Mouse (Mus musculus) gastrocnemius, adult 18-20 months (tissue): ENCODE data around the gene Ebpl. TPM values are rescaled to one million over a fixed set of nuclear protein-coding genes. Genes with fewer than 3 reads are reported as not detected.

Experiments used
- total RNA-seq, 2 experiments: library from RNA; stranded (reverse); gene quantifications; 2 replicates each; pipeline ENCODE4 v1.2.3; 2021

Gene Ebpl
- total RNA-seq, 2 experiments from 2014 or later: 1.1 to 1.3 TPM

Other genes starting within 250 kb of the Ebpl start
- 10 to 100 TPM; 12.7 to 15.3 TPM for gene Sacs, start 222.0 kb downstream of the Ebpl start, total RNA-seq
- gene Sgcg, start 101.9 kb downstream of the Ebpl start, total RNA-seq: 100 to 1,000 TPM; 119 to 130 TPM
- under 1 TPM; 0.16 to 0.24 TPM for gene Arl11, start 50.7 kb downstream of the Ebpl start, total RNA-seq
- gene Kpna3, start 79.4 kb upstream of the Ebpl start, total RNA-seq: 100 to 1,000 TPM; 122 TPM
- 10 to 100 TPM; 48.6 TPM for gene Spryd7, start 196.4 kb upstream of the Ebpl start, total RNA-seq
- gene Trim13, start 237.8 kb upstream of the Ebpl start, total RNA-seq: 1 to 10 TPM; 7.5 to 8.6 TPM
- gene Kcnrg, start 247.0 kb upstream of the Ebpl start, total RNA-seq: under 1 TPM in 1 of 2 experiments, not detected in 1; 0.11 TPM